Mouse (Mus musculus) midbrain, embryonic 14.5 days (tissue): ENCODE data around the gene Clec16a. TPM values are rescaled to one million over a fixed set of nuclear protein-coding genes. Genes with fewer than 3 reads are reported as not detected.

ENCODE experiments used
- ATAC-seq: fragments of 200-750 bp; cut with Nextera tagmentation; 2 replicates; pipeline ENCODE4 v1.8.0; 2017; ENCODE audit warnings: moderate number of reproducible peaks, moderate library complexity; ENCODE audit not compliant: low FRiP score, low TSS enrichment
- DNase-seq: peaks from one replicate; pipeline ENCODE4 v3.0.0-alpha.2; 2015
- H3K27ac ChIP-seq: fragments of 300-500 bp; sonication (generic); replicated peaks from 2 replicates; pipeline ENCODE4 v1.5.1; 2014; ENCODE audit warnings: mild to moderate bottlenecking, low read depth, low read length, moderate library complexity
- H3K27me3 ChIP-seq: fragments of 300-500 bp; sonication (generic); 2 replicates; pipeline ENCODE4 v1.6.1; 2014; ENCODE audit warnings: low read length, control low read depth, mixed read lengths; ENCODE audit not compliant: control insufficient read depth, insufficient read depth
- H3K36me3 ChIP-seq: fragments of 300-500 bp; sonication (generic); 2 replicates; pipeline ENCODE4 v1.6.1; 2014; ENCODE audit warnings: low read length, control low read depth; ENCODE audit not compliant: control insufficient read depth, insufficient read depth
- H3K4me1 ChIP-seq: fragments of 300-500 bp; sonication (generic); 2 replicates; pipeline ENCODE4 v1.6.1; 2014; ENCODE audit warnings: mild to moderate bottlenecking, antibody characterized with exemption, low read length, control low read depth; ENCODE audit not compliant: control insufficient read depth, insufficient read depth
- H3K4me2 ChIP-seq: fragments of 300-500 bp; sonication (generic); 2 replicates; pipeline ENCODE4 v1.6.1; 2014; ENCODE audit warnings: mild to moderate bottlenecking, low read length, moderate library complexity
- H3K4me3 ChIP-seq: fragments of 300-500 bp; sonication (generic); replicated peaks from 2 replicates; pipeline ENCODE4 v1.5.1; 2014; ENCODE audit warnings: low read depth, low read length
- H3K9ac ChIP-seq: fragments of 300-500 bp; sonication (generic); replicated peaks from 2 replicates; pipeline ENCODE4 v1.6.1; 2014; ENCODE audit warnings: mild to moderate bottlenecking, low read length, moderate library complexity
- H3K9me3 ChIP-seq: fragments of 300-500 bp; sonication (generic); 2 replicates; pipeline ENCODE4 v1.6.1; 2016; ENCODE audit warnings: low read length, control low read depth, mixed read lengths; ENCODE audit not compliant: control insufficient read depth
- WGBS: fragments of 180-500 bp; shearing (Covaris S2); extraction: QIAGEN DNeasy Blood & Tissue Kit; methylation state at CpG from one replicate; pipeline ENCODE4 v1.1.7; 2014; 5-methylcytosine and 5-hydroxymethylcytosine counted together
- polyA plus RNA-seq: library from polyadenylated mRNA; unstranded; fragments of >200 nt; fragmentation: Nextera tagmentation; extraction: Ambion mirVana; gene quantifications from 2 replicates; pipeline ENCODE4 v1.2.1, GENCODE M21; 2014

Clec16a gene
- polyA plus RNA-seq, 1 experiment from 2014 or later, result 78.4 TPM

DNA sequence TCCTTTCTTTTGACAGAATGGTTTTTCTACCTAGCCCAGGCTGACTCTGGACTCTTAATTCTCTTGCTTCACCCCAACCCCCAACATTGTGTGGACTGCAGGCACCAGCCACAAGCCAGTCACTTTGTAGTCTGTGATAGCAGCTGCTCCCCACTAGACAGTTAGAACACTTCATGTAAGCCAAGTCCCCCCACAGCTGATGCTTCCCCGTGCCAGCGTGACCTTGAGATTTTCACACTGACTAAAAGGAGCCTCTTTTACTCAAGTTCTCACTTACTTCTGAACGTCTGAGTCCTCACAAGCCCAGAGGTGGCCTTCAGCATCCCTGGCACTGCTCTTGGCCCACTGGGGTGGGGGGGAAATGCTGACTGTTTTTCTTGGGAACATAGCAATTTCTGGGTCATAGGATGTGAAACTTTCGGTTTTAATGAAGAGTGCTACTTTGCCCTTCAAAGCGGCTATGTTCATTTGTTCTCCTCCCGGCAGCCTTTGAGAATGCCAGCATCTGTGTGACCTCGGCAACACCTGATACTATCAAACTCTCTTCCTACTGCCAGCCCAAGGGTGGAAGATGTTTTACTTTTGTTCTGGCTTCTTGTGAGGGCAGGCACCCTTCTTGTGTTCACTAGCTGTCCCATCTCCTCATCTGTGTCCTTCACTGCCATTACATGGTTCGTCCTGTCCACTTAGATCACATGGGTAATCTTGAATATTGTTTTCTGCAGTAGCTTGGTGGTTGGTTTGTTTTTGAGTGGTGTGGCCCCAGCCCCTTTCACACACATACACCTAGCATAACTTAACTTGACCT is 138.3 kb downstream of the Clec16a start:
- WGBS, result 84% methylated on average over 8 of the region's 8 CpGs

DNA sequence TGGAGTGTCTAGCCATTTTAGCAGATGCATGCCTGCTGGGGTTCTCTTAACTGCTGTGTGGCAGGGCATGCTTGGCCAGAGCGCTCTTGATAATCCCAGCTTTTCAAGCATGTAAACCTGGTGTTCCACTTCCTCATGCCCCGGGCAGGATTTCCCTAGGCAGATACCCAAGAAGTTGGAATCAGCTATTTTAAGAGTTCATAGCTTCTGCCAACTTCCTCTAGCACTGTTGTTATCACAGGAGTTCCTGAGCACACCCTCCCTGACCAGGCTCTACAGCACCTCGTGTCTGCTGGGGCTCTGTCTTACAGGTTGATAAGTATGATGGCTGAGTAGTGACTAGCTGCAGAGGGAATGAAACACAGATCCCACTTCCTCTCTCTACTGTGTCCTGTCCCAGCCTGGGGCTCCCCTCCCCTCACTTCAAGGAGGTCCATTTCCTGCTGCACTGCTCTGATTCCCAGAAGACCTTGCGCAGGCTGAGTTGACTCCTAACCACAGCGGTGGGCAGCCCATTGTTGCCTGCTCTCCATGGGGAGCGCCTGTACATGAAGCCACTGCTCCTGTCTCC is 144.7 kb downstream of the Clec16a start:
- no peaks in the 10 kb centered on the region for H3K27me3 ChIP-seq
- H3K36me3 ChIP-seq, result peaks cover 14% of the 10 kb centered on the region; the same call in 1 of the 2 replicates

More for the DNA sequence above, 138.3 kb downstream of the Clec16a start:
- Histone ChIP-seq H3K36me3 (0 out of 2 replicates have a peak, but pooled peaks cover under 1% of the 10 kb centered on the region), H3K9ac (no peak overlapping the region), H3K4me2 (no peak overlapping the region), H3K27ac (no peak overlapping the region), H3K27me3 (no peaks in the 10 kb centered on the region), H3K9me3 (no peaks in the 10 kb centered on the region), H3K4me1 (no peaks in the 10 kb centered on the region), H3K4me3 (no peak overlapping the region)
- DNase-seq, result no peak
- ATAC-seq, result no peak

DNA sequence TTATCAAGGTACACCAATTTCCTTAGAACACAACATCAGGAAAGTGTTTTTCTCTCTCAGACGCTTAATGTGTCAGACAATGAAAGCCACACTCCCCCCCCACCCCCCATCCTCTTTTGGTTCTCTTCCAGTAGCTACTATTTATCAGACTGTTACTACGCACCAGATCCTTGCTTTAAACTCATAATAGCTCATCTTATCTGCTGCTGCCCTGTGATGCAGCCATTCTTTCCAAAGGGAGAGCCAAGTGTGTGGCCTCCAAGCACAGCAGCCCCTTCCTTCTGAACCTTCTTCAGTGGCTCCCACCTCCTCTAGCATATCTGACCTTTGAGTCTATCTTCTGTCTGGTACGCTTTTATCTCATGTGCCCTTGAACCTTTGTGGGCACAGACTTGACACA is 145.3 kb downstream of the Clec16a start:
- Histone ChIP-seq H3K4me3 (no peak overlapping the region), H3K9me3 (no peaks in the 10 kb centered on the region), H3K36me3 (peaks cover 14% of the 10 kb centered on the region; the same call in 1 of the 2 replicates), H3K27ac (no peak overlapping the region), H3K27me3 (no peaks in the 10 kb centered on the region), H3K4me1 (no peaks in the 10 kb centered on the region), H3K4me2 (no peak overlapping the region), H3K9ac (no peak overlapping the region)
- DNase-seq (no peak), ATAC-seq (no peak)
- 91% methylated on average over 3 of the region's 3 CpGs for WGBS

More for the DNA sequence above, 144.7 kb downstream of the Clec16a start:
- Histone ChIP-seq H3K4me3 (no peak overlapping the region), H3K9ac (no peak overlapping the region), H3K4me1 (no peaks in the 10 kb centered on the region), H3K27ac (no peak overlapping the region), H3K4me2 (no peak overlapping the region), H3K9me3 (no peaks in the 10 kb centered on the region)
- WGBS, result 83% methylated on average over 6 of the region's 6 CpGs
- ATAC-seq (no peak), DNase-seq (no peak)

DNA sequence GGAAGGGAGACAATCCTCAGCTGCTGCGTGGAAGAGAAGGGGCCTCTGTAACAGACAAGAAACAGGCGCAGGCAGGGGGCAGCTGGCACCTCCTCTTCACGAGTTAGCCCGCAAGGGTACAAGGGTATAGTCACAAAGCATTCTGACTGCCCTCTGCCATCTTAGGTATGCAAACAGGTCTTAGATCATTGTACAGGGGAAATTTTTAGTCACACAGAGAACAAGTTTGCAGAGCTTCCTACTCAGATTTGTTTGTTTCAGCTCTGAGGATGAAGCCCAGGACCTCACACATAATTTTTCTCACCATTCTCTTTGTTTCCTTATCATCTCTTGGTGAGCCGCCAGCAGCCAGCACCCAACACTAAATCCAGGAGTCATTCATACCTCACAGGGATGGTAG is 146.6 kb downstream of the Clec16a start:
- Histone ChIP-seq H3K9me3 (no peaks in the 10 kb centered on the region), H3K4me1 (no peaks in the 10 kb centered on the region), H3K36me3 (peaks cover 14% of the 10 kb centered on the region; the same call in 1 of the 2 replicates), H3K4me2 (no peak overlapping the region), H3K27ac (no peak overlapping the region), H3K27me3 (no peaks in the 10 kb centered on the region), H3K4me3 (no peak overlapping the region), H3K9ac (no peak overlapping the region)
- 87% methylated on average over 5 of the region's 5 CpGs for WGBS
- no peak for DNase-seq
- ATAC-seq, result no peak

DNA sequence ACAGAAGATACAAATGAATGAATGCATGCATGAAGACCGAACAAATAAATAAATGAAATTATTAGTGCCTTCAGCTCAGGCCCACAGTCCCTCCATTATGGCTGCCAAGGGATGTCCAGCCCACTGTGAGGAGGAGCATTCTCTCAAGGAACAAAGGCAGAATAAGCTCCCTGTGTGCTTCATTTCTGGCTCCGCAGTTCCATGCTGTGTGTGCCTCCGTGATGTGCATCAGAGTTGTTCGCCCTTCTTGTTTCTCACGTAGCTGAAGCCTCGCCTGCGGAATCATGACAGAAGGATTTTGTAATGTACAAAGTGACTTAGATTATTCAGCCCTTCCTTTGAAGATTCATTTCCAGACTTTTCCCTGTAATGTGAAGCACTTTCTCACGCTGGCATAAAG is 147.7 kb downstream of the Clec16a start:
- Histone ChIP-seq H3K9me3 (no peaks in the 10 kb centered on the region), H3K4me1 (no peaks in the 10 kb centered on the region), H3K27ac (no peak overlapping the region), H3K36me3 (peaks cover 14% of the 10 kb centered on the region; the same call in 1 of the 2 replicates), H3K9ac (no peak overlapping the region), H3K4me3 (no peak overlapping the region), H3K4me2 (no peak overlapping the region), H3K27me3 (no peaks in the 10 kb centered on the region)
- ATAC-seq (no peak), DNase-seq (no peak)
- 61% methylated on average over 8 of the region's 8 CpGs for WGBS

DNA sequence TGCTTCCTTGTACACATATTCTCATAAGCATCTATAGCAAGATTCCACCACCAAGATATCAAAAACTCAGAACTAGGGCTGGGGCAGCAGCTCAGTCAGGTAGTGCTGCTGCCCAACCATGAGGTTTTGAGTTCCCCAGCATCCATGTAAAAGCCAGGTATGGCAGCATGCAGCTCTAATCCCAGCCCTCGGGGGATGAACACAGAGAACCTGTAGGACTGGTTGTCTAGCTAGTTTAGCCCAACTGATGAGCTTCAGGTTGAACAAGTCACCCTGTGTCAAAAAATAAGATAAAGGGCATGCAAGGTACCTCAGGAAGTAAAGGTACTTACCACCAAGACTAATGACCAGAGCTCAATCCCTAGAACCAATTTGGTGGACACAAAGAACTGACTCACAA is 148.3 kb downstream of the Clec16a start:
- no peaks in the 10 kb centered on the region for H3K4me1 ChIP-seq
- no peak overlapping the region for H3K27ac ChIP-seq
- H3K4me2 ChIP-seq, result no peak overlapping the region
- no peak overlapping the region for H3K9ac ChIP-seq
- DNase-seq (no peak), ATAC-seq (no peak)
- H3K9me3 ChIP-seq, result no peaks in the 10 kb centered on the region
- H3K36me3 ChIP-seq, result peaks cover 13% of the 10 kb centered on the region; the same call in 1 of the 2 replicates
- H3K4me3 ChIP-seq, result no peak overlapping the region
- WGBS, result 96% methylated on average over 1 of the region's 1 CpGs
- H3K27me3 ChIP-seq, result no peaks in the 10 kb centered on the region

DNA sequence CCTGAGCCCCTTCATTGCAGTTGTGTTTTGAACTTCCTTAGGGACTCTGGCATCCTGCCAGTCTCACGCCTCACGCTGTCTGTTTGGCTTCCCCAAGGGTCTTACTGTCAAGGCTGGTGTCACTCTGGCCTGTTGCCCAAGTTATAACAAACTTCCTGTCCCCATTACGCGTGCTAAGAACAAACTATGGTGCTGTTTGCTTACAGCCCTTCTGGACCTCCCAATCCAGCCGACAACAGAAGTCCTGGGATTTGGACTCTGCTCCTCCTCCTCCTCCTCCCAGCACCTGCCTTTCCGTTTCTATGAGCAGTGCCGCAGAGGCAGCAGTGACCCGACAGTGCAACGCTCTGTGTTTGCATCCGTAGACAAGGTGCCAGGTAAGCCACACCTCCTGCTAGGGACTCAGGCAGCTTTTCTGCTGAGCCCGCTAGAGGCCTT is 149.3 kb downstream of the Clec16a start:
- Histone ChIP-seq H3K27me3 (no peaks in the 10 kb centered on the region), H3K9ac (no peak overlapping the region), H3K4me2 (no peak overlapping the region), H3K27ac (no peak overlapping the region), H3K9me3 (no peaks in the 10 kb centered on the region), H3K4me1 (no peaks in the 10 kb centered on the region), H3K36me3 (peaks cover 5% of the 10 kb centered on the region; the same call in 1 of the 2 replicates), H3K4me3 (no peak overlapping the region)
- ATAC-seq, result no peak
- WGBS, result 58% methylated on average over 11 of the region's 11 CpGs
- DNase-seq, result peak; percentile 50

DNA sequence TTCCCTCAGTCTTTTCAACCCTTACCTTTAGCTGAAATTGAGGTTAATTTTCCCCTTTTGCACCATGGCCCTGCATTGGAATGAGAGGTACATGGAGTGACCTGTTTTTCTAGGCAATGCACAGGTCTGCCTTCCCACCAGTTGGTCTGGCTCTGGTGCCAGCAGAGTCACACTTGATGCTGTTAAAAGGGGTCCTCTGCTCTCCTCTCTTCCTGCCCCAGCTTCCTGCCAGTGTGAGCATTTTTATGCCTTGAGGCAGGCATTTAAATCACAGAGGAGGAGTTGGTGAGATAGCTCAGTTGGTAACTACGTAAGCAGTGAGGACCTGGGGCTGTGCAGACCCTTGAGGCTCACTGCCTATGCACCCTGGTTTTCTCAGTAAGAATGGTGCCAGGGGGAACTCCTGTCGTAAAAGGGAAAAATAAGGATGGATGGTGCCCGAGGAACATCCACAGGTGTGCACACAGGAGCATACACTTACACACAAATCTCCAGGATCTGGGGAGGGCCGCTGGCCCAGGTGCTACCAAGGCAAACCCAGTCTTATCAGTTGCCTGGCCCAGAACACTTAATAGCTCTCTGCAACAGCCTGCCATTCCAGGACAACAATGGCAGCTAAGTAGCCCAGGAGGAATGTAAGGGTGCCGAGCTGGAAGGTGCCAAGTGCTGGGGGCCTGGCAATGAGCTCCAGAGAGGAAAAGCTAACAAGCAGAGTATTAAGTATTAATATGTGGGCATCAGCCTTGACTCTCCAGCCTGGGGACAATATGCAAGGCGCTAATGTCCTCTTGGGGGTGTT is 152.9 kb downstream of the Clec16a start:
- Histone ChIP-seq H3K4me1 (no peaks in the 10 kb centered on the region), H3K4me2 (no peak overlapping the region), H3K4me3 (no peak overlapping the region), H3K36me3 (no peaks in the 10 kb centered on the region), H3K9ac (no peak overlapping the region), H3K27ac (no peak overlapping the region), H3K9me3 (no peaks in the 10 kb centered on the region), H3K27me3 (no peaks in the 10 kb centered on the region)
- DNase-seq, result no peak
- no peak for ATAC-seq
- 73% methylated on average over 6 of the region's 6 CpGs for WGBS
